Mouse (Mus musculus): ENCODE data around the gene Dmgdh. TPM values are rescaled to one million over a fixed set of nuclear protein-coding genes. Genes with fewer than 3 reads are reported as not detected.

Dmgdh gene
- polyA plus RNA-seq, 1 experiment from 2014 or later = 0.08 TPM

DNA sequence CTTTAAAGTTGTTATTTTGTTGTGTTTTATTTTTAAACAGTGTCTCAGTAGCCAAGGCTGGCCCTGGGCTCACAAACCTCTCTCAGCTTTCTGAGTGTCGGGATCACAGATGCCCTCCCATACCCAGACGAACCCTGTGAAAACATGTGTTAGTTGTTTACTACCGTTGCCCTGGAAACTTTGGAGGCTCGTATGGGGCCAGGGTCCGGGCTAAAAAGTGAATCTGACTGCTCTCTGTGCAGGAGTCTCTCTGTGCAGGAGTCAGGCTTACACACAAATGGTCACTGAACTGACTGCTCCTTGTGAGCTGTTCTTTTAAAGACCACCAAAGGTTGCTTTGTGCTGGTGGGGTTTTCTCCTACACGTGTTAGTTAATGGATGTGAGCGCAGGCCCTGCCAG lies 42.9 kb downstream of the Dmgdh start:
- H3K4me1 ChIP-seq (replicated peaks; ENCODE audit: control insufficient read depth, insufficient read depth, low read length) = no peaks in the 10 kb centered on the region
- no peak overlapping the region for H3K4me2 ChIP-seq (ENCODE audit: low read depth, low read length, severe bottlenecking)
- no peaks in the 10 kb centered on the region for H3K9me3 ChIP-seq (ENCODE audit: control insufficient read depth, low read length)
- DNase-seq (ENCODE audit: low spot score) (no peak), ATAC-seq (replicated peaks; ENCODE audit: low FRiP score) (no peak)
- H3K27me3 ChIP-seq (ENCODE audit: control insufficient read depth, insufficient read depth, low read length) = no peaks in the 10 kb centered on the region
- 51% methylated on average over 7 of the region's 7 CpGs for WGBS
- no peak overlapping the region for H3K27ac ChIP-seq (ENCODE audit: low read depth, low read length)
- no peaks in the 10 kb centered on the region for H3K36me3 ChIP-seq (ENCODE audit: control insufficient read depth, insufficient read depth, low read length)
- no peak overlapping the region for H3K4me3 ChIP-seq (ENCODE audit: low read depth, low read length)
- H3K9ac ChIP-seq (ENCODE audit: low read length) = no peak overlapping the region

DNA sequence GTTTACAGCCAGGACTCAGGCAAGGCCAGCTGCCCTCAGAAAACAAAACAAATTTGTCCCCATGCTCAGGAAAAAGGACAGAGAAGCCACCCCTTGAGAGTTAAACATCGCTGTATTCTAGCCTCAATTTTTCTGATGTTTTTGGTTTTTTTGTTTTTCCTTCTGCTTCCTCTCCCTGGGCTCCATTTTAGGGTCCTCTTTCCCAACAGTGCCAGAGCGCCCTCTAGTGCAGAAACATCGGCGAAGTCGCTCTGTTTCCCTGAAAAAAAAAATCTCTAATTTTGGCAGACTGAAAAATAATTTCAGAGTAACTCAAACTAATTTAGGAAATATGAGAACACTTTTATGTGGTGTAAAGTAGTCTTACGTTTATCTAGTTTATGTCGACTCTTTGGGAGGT lies 44.7 kb downstream of the Dmgdh start:
- H3K27me3 ChIP-seq (ENCODE audit: control insufficient read depth, insufficient read depth, low read length) = no peaks in the 10 kb centered on the region
- ATAC-seq (replicated peaks; ENCODE audit: low FRiP score) = no peak
- 5% methylated on average over 7 of the region's 7 CpGs for WGBS
- H3K4me2 ChIP-seq (ENCODE audit: low read depth, low read length, severe bottlenecking) = no peak overlapping the region
- H3K36me3 ChIP-seq (ENCODE audit: control insufficient read depth, insufficient read depth, low read length) = no peaks in the 10 kb centered on the region
- H3K27ac ChIP-seq (ENCODE audit: low read depth, low read length) = no peak overlapping the region
- H3K4me1 ChIP-seq (replicated peaks; ENCODE audit: control insufficient read depth, insufficient read depth, low read length) = no peaks in the 10 kb centered on the region
- no peak overlapping the region for H3K4me3 ChIP-seq (ENCODE audit: low read depth, low read length)
- DNase-seq (ENCODE audit: low spot score) = peak; percentile 79
- no peaks in the 10 kb centered on the region for H3K9me3 ChIP-seq (ENCODE audit: control insufficient read depth, low read length)
- H3K9ac ChIP-seq (ENCODE audit: low read length) = no peak overlapping the region

DNA sequence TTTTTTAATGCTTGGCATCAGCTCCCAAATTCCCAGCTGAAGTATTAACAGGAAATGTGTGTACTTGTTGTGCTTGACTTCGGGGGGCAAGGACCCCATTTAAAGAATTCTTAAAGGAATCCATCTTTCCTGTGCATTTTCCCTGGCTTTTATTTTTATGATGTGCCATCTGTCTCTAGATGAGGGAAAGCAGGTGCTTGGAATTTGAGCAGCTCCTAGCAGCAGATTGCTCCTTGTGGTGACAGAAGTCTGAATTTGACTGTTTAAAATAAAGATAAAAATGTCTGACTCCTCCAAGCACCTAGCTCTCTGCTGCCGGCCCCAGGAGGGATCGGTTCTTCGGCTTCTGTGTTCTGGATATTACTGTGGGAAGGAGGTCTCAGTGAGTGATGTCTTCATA lies 47.7 kb downstream of the Dmgdh start:
- WGBS = 86% methylated on average over 4 of the region's 4 CpGs
- Histone ChIP-seq H3K4me3 (ENCODE audit: low read depth, low read length) (no peak overlapping the region), H3K4me2 (ENCODE audit: low read depth, low read length, severe bottlenecking) (no peak overlapping the region), H3K27ac (ENCODE audit: low read depth, low read length) (no peak overlapping the region), H3K27me3 (ENCODE audit: control insufficient read depth, insufficient read depth, low read length) (no peaks in the 10 kb centered on the region), H3K9me3 (ENCODE audit: control insufficient read depth, low read length) (no peaks in the 10 kb centered on the region), H3K9ac (ENCODE audit: low read length) (no peak overlapping the region), H3K36me3 (ENCODE audit: control insufficient read depth, insufficient read depth, low read length) (no peaks in the 10 kb centered on the region), H3K4me1 (replicated peaks; ENCODE audit: control insufficient read depth, insufficient read depth, low read length) (no peaks in the 10 kb centered on the region)
- no peak for ATAC-seq (replicated peaks; ENCODE audit: low FRiP score)
- DNase-seq (ENCODE audit: low spot score) = no peak

DNA sequence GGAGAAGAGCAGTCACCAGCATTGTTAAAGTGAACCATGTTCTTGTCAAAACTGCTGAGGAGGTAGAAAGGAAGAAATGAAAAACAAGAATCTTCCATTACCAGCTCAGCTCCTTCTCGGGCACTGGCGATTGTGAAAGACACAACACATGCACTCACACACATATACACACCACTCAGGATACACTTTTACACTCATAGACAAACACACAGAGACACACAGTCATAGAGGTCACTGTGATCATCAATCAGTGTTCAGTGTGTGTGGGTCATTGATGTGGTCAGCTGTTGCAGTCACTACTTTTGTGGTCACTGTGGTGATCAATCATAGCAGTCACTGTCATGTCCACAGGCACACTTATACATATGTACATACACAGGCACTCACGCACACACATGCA lies 49.2 kb downstream of the Dmgdh start:
- Histone ChIP-seq H3K4me2 (ENCODE audit: low read depth, low read length, severe bottlenecking) (no peak overlapping the region), H3K9ac (ENCODE audit: low read length) (no peak overlapping the region), H3K27ac (ENCODE audit: low read depth, low read length) (no peak overlapping the region), H3K36me3 (ENCODE audit: control insufficient read depth, insufficient read depth, low read length) (no peaks in the 10 kb centered on the region), H3K4me3 (ENCODE audit: low read depth, low read length) (no peak overlapping the region), H3K9me3 (ENCODE audit: control insufficient read depth, low read length) (no peaks in the 10 kb centered on the region), H3K4me1 (replicated peaks; ENCODE audit: control insufficient read depth, insufficient read depth, low read length) (no peaks in the 10 kb centered on the region), H3K27me3 (ENCODE audit: control insufficient read depth, insufficient read depth, low read length) (no peaks in the 10 kb centered on the region)
- ATAC-seq (replicated peaks; ENCODE audit: low FRiP score) (no peak), DNase-seq (ENCODE audit: low spot score) (no peak)
- WGBS = 89% methylated on average over 3 of the region's 3 CpGs

DNA sequence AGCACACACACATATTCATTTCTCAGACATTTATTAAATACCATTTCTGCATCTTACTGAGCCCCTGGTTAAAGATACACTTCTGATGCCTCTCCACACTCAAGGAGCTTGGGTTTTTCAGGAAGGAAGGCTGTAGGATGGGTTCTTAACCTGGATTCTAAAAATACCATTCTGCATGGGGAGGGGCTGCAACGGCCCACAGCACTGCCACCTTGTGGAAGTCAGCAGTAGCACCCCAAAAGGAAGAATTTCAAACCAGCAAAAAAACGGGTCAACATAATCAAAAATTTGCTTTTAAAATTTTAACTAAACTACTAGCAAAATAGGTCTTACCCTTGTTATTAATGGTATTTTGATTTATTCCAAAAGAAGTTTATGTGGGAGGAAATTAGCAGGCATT lies 50.0 kb downstream of the Dmgdh start:
- no peak overlapping the region for H3K4me2 ChIP-seq (ENCODE audit: low read depth, low read length, severe bottlenecking)
- no peaks in the 10 kb centered on the region for H3K36me3 ChIP-seq (ENCODE audit: control insufficient read depth, insufficient read depth, low read length)
- no peak overlapping the region for H3K27ac ChIP-seq (ENCODE audit: low read depth, low read length)
- WGBS = 31% methylated on average over 2 of the region's 2 CpGs
- no peak overlapping the region for H3K9ac ChIP-seq (ENCODE audit: low read length)
- DNase-seq (ENCODE audit: low spot score) = no peak
- no peak for ATAC-seq (replicated peaks; ENCODE audit: low FRiP score)
- no peaks in the 10 kb centered on the region for H3K4me1 ChIP-seq (replicated peaks; ENCODE audit: control insufficient read depth, insufficient read depth, low read length)
- H3K27me3 ChIP-seq (ENCODE audit: control insufficient read depth, insufficient read depth, low read length) = no peaks in the 10 kb centered on the region
- H3K9me3 ChIP-seq (ENCODE audit: control insufficient read depth, low read length) = no peaks in the 10 kb centered on the region
- H3K4me3 ChIP-seq (ENCODE audit: low read depth, low read length) = no peak overlapping the region

DNA sequence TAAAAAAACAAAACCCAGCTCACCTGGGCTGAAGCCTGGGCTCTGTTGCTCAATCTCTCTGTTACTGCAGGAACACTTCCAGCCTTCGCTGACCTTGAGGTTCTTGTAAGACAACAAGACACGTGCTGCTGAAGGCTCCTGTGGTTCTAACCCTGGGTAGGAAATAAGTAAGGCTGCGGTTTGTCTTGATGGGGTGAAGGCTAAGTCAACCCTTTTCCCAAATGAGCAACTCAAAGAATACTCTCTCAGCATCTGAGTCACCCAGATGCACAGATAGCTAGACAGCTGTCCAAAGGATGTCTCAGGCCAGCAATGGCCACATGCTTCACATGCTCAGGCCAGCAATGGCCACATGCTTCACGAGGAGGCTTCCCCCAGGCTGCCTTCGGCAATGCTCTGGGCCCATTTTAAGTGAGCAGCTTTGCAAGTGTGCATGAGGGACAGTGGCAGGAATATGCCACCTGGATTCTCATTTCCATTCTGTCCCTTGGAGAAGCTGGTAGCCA lies 61.0 kb downstream of the Dmgdh start:
- 84% methylated on average over 5 of the region's 5 CpGs for WGBS
- DNase-seq (ENCODE audit: low spot score) = no peak
- Histone ChIP-seq H3K9ac (ENCODE audit: low read length) (no peak overlapping the region), H3K36me3 (ENCODE audit: control insufficient read depth, insufficient read depth, low read length) (no peaks in the 10 kb centered on the region), H3K27me3 (ENCODE audit: control insufficient read depth, insufficient read depth, low read length) (no peaks in the 10 kb centered on the region), H3K4me2 (ENCODE audit: low read depth, low read length, severe bottlenecking) (no peak overlapping the region), H3K4me3 (ENCODE audit: low read depth, low read length) (no peak overlapping the region), H3K9me3 (ENCODE audit: control insufficient read depth, low read length) (no peaks in the 10 kb centered on the region), H3K4me1 (replicated peaks; ENCODE audit: control insufficient read depth, insufficient read depth, low read length) (no peaks in the 10 kb centered on the region), H3K27ac (ENCODE audit: low read depth, low read length) (no peak overlapping the region)
- no peak for ATAC-seq (replicated peaks; ENCODE audit: low FRiP score)

DNA sequence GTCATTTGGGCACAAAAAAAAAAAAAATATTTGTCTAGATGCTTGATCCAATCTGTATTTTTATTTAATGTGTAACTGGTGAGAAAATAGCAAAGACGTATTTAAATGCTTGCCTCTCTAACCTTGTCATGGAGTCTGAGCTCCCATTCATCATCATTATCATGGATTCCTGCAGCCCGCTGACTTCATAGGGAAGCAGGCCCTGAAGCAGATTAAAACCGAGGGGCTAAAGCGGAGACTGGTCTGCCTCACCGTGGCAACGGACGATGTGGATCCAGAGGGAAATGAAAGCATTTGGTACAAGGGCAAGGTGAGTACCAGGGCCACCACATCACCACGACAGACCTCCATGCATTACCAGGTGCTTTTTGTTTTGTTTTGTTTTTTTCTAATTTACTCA lies 69.9 kb downstream of the Dmgdh start:
- no peak for ATAC-seq (replicated peaks; ENCODE audit: low FRiP score)
- H3K36me3 ChIP-seq (ENCODE audit: control insufficient read depth, insufficient read depth, low read length) = no peaks in the 10 kb centered on the region
- WGBS = 57% methylated on average over 8 of the region's 8 CpGs
- H3K4me3 ChIP-seq (ENCODE audit: low read depth, low read length) = no peak overlapping the region
- no peak for DNase-seq (ENCODE audit: low spot score)
- no peak overlapping the region for H3K9ac ChIP-seq (ENCODE audit: low read length)
- H3K27ac ChIP-seq (ENCODE audit: low read depth, low read length) = no peak overlapping the region
- no peaks in the 10 kb centered on the region for H3K4me1 ChIP-seq (replicated peaks; ENCODE audit: control insufficient read depth, insufficient read depth, low read length)
- no peaks in the 10 kb centered on the region for H3K27me3 ChIP-seq (ENCODE audit: control insufficient read depth, insufficient read depth, low read length)
- no peaks in the 10 kb centered on the region for H3K9me3 ChIP-seq (ENCODE audit: control insufficient read depth, low read length)
- no peak overlapping the region for H3K4me2 ChIP-seq (ENCODE audit: low read depth, low read length, severe bottlenecking)

DNA sequence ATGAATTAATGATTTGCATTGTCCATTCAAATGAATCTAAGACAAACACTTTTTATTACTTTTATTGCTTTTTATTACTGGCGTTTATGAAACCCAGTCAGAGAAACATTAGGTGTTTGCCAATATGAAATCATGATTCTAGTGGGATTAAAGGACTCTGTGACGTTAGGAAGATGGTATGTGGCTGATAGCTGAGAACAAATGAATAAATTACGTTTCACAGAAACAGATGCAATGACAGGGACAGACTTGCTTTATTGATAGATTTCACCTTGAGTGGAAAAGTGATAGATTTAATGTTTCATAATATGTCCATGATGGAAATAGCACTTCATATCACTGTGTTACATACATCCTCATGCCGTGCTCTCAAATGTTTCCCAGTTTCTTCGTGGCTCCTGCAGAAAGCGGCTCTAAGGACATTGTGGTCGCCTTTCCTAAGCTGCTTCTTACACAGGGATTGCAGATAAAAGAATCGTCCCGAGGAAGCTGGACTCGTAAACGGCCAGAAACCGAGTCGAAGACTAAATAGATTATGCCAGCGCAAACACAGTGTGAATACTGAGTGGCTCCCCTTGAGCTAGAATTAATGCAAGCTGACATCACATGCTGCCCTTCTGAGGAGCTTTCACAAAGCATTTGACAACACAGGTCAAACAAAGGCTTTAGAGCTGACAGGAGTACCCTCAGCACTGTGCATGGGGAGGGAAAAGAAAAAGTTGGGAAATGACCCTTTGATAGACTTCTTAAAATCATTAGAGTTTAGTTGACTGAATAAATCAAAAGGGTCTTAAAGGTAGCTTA lies 78.6 kb downstream of the Dmgdh start:
- no peak overlapping the region for H3K4me2 ChIP-seq (ENCODE audit: low read depth, low read length, severe bottlenecking)
- ATAC-seq (replicated peaks; ENCODE audit: low FRiP score) (peak; percentile 95), DNase-seq (ENCODE audit: low spot score) (no peak)
- 35% methylated on average over 14 of the region's 14 CpGs for WGBS
- no peaks in the 10 kb centered on the region for H3K36me3 ChIP-seq (ENCODE audit: control insufficient read depth, insufficient read depth, low read length)
- peak overlapping the region; percentile 21; the same call in 1 of the 2 replicates for H3K9ac ChIP-seq (ENCODE audit: low read length)
- H3K27ac ChIP-seq (ENCODE audit: low read depth, low read length) = no peak overlapping the region; the same call in 1 of the 2 replicates
- no peaks in the 10 kb centered on the region for H3K9me3 ChIP-seq (ENCODE audit: control insufficient read depth, low read length)
- H3K4me3 ChIP-seq (ENCODE audit: low read depth, low read length) = no peak overlapping the region
- no peaks in the 10 kb centered on the region for H3K27me3 ChIP-seq (ENCODE audit: control insufficient read depth, insufficient read depth, low read length)
- no peaks in the 10 kb centered on the region; the same call in 1 of the 2 replicates for H3K4me1 ChIP-seq (replicated peaks; ENCODE audit: control insufficient read depth, insufficient read depth, low read length)

DNA sequence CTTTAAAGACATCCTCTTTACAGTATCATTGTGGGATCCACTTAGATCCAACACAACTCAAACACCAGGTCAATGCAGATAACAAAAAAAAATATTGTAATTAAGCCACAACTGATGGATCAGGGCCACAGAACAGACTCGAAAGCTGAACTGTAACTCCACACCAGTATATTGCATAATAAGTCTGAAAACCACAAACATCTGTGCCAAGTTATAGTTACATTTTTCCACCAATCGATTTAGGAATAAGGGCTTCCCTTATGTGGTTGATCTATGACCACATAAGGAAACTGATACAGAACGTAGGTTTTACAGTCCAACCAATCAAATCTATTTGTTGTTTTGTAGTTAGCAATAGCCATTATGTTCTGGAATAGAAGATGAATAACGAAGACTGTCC lies 80.9 kb downstream of the Dmgdh start:
- DNase-seq (ENCODE audit: low spot score) = no peak
- Histone ChIP-seq H3K36me3 (ENCODE audit: control insufficient read depth, insufficient read depth, low read length) (no peaks in the 10 kb centered on the region), H3K27me3 (ENCODE audit: control insufficient read depth, insufficient read depth, low read length) (no peaks in the 10 kb centered on the region), H3K4me1 (replicated peaks; ENCODE audit: control insufficient read depth, insufficient read depth, low read length) (no peaks in the 10 kb centered on the region; the same call in 1 of the 2 replicates), H3K27ac (ENCODE audit: low read depth, low read length) (no peak overlapping the region), H3K9me3 (ENCODE audit: control insufficient read depth, low read length) (no peaks in the 10 kb centered on the region), H3K9ac (ENCODE audit: low read length) (no peak overlapping the region), H3K4me3 (ENCODE audit: low read depth, low read length) (no peak overlapping the region), H3K4me2 (ENCODE audit: low read depth, low read length, severe bottlenecking) (no peak overlapping the region)
- 91% methylated on average over 4 of the region's 4 CpGs for WGBS
- no peak for ATAC-seq (replicated peaks; ENCODE audit: low FRiP score)

Data from forebrain, embryonic 11.5 days (tissue).